Mouse (Mus musculus) skeletal muscle tissue, postnatal 0 days (tissue): ENCODE measurements around the gene Gm4952. TPM values are rescaled to one million over a fixed set of nuclear protein-coding genes. Genes with fewer than 3 reads are reported as not detected.

Source experiments
- polyA plus RNA-seq: library from polyadenylated mRNA; unstranded; fragments of >200 nt; fragmentation: Nextera tagmentation; extraction: Ambion mirVana; gene quantifications from 2 replicates; pipeline ENCODE4 v1.2.1, GENCODE M21; 2015

Gene Gm4952
- polyA plus RNA-seq = 0.37 TPM in 1 of 2 replicates, not detected in the other

DNA sequence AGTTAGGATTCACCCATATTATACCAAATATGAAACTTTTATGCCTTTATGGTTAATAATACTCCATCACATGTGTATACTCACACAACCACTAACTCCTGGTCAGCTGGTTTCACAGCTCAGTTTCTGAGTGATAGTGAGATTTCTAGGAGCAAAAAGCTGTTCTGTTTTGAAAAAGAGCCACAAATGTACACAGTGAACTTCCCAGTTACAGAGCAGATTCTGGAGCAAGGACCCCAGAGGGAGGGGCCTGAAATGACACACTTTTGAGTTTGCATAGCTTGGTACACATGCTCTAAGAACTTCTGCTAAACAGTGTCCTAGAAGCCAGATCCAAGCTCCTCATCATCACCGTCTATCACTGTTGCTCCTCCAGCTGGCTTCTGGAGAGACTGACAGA lies at the start of gene Gm4952:
TSS of gene Gm4952 (plus strand) at position 301 of the 400 bp plus-strand sequence.

DNA sequence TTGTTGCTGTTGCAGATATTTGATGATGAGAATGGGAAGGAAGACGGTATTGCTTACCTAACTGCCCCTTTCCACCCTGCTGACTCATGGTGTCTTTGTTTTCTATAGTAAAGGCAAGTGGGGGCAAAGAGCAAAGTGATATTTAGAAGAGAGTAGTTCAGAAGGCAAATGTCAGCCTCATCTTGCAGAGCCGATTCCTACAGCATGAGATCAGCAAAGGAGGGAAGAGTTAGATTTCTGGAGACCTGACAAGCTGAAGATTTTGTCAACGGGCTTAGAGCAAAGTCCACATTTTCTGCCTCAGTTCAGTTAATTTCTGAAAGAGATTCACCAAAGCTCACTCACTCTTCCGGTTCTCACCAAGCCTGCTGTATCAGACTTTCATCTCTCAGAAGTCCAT lies 33.4 kb downstream of the Gm4952 start, which contains the start of gene Glyat:
TSS of gene Glyat (plus strand) at position 133 of the 400 bp plus-strand sequence.

DNA sequence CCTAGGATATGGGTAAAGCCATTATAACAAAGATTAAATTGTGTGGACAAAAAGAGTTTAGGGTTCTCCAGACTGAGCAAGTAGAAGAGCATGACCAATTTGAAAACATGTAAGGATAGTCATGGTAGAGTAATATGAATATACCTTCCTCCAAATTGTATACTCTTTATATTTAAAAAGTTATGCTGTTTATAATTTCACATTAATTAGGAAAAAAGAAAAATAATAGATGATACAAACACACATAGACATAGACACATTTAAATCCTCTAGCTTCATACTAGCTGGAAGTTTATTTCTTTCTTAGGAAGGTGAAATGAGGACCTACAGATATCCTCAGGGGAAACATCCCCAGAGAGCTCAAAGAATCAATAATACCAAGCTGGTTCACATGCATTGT lies 70.4 kb downstream of the Gm4952 start, which contains the start of gene Olfr1442:
TSS of gene Olfr1442 (plus strand) at position 301 of the 400 bp plus-strand sequence.

DNA sequence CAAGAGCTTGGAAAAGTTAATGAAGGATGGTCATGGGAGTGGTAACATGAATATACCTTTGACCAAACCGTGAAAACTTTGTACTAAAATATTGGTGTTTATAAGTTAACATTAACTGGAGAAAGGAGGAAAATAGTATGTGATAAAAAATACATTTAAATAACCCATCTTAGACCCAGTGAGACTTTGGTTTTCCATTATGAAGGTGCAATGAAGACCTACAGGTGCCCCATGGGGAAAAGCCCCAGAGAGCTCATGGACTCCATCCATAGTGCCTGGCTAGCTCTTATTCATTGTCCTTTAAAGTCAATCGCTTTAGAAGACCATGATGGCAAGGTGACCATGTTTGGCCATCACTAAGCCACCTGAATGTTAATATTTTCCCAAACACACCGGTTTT lies 78.0 kb downstream of the Gm4952 start, which contains the start of gene Olfr1443:
TSS of gene Olfr1443 (plus strand) at position 301 of the 400 bp plus-strand sequence.

Other genes with a start within 250 kb of the Gm4952 start
- not detected in 2 replicates for gene Olfr1440, start 212.7 kb upstream of the Gm4952 start, polyA plus RNA-seq
- not detected in 2 replicates for gene Olfr1441, start 182.5 kb upstream of the Gm4952 start, polyA plus RNA-seq
- not detected in 2 replicates for gene Pfpl, start 172.1 kb upstream of the Gm4952 start, polyA plus RNA-seq
- gene Mpeg1, start 139.2 kb upstream of the Gm4952 start, polyA plus RNA-seq = 0.29 and 0.37 TPM in 2 replicates
- gene Dtx4, start 98.5 kb upstream of the Gm4952 start, polyA plus RNA-seq = 8.5 and 8.7 TPM in 2 replicates
- 8.1 and 10.7 TPM in 2 replicates for gene Fam111a, start 54.2 kb upstream of the Gm4952 start, polyA plus RNA-seq
- gene Glyat, start 33.3 kb downstream of the Gm4952 start, polyA plus RNA-seq = not detected in 2 replicates
- not detected in 2 replicates for gene Olfr1442, start 70.5 kb downstream of the Gm4952 start, polyA plus RNA-seq
- not detected in 2 replicates for gene Olfr1443, start 78.1 kb downstream of the Gm4952 start, polyA plus RNA-seq
- gene Keg1, start 95.8 kb downstream of the Gm4952 start, polyA plus RNA-seq = not detected in 2 replicates
- gene Cntf, start 165.7 kb downstream of the Gm4952 start, polyA plus RNA-seq = 0.16 and 0.63 TPM in 2 replicates
- gene Zfp91, start 196.2 kb downstream of the Gm4952 start, polyA plus RNA-seq = 10.3 and 11.7 TPM in 2 replicates
- gene Lpxn, start 196.2 kb downstream of the Gm4952 start, polyA plus RNA-seq = 3.0 and 3.6 TPM in 2 replicates
- gene Gm5244, start 246.7 kb downstream of the Gm4952 start, polyA plus RNA-seq = not detected in 2 replicates